Mouse (Mus musculus) testis, adult 2 months (tissue): ENCODE data around the gene Efcab11.

ENCODE experiments used
- CTCF ChIP-seq: fragments of 200-500 bp; IDR thresholded peaks from 2 replicates; pipeline ENCODE4 v1.5.1; 2012; ENCODE audit warnings: low read depth, mild to moderate bottlenecking, inconsistent platforms, low read length, moderate library complexity; ENCODE audit not compliant: control insufficient read depth, insufficient read depth, insufficient replicate concordance
- POLR2A ChIP-seq: fragments of 200-500 bp; IDR thresholded peaks from 2 replicates; pipeline ENCODE4 v1.6.1; 2012; ENCODE audit warnings: low read depth, mild to moderate bottlenecking, inconsistent platforms, low read length, moderate library complexity; ENCODE audit not compliant: control insufficient read depth

- no peak for TF ChIP-seq POLR2A
- TF ChIP-seq CTCF = no peak
These were observed 147.3 kb downstream of the Efcab11 start for GRCm38 (mm10) chr12:99736971-99737370.
